24 mouse cellular contexts compared by ENCODE assay signal in the genomic region with DNA sequence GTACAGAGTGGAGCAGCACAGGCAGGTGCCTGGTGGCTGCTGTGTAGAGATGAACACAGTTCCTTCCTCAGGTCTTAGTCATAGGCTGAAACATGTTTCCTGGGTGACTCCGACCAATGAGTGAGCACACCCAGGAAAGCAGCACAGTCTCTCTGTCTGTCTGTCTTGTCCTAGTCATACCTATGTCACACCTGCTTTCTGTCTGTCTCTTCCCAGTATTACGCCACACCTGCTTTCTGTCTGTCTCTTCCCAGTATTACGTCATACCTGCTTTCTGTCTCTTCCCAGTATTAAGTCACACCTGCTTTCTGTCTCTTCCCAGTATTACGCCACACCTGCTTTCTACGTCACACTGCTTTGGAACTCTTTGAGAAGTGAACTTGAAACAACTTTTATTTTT.
"Had no signal": no experiment of that assay in that cellular context is flagged by ENCODE, and none has a peak within 500 bp of the region (broad histone marks: within the 10 kb centered on the region; RNA-seq: fewer than 3 reads in every experiment).

No protein-coding gene starts in this region.

- H3K9me3 ChIP-seq: heart, embryonic 10.5 days; heart, embryonic 12.5 days; hindbrain, embryonic 10.5 days; hindbrain, embryonic 12.5 days; limb, embryonic 10.5 days; limb, embryonic 12.5 days; liver, embryonic 13.5 days had no signal

- H3K27ac ChIP-seq: heart, embryonic 10.5 days; hindbrain, embryonic 10.5 days; hindbrain, embryonic 12.5 days; hindbrain, embryonic 14.5 days; layer of hippocampus, adult 2 months; left cerebral cortex, adult 2 months; limb, embryonic 10.5 days; limb, embryonic 12.5 days; liver, embryonic 13.5 days had no signal

- H3K4me2 ChIP-seq: heart, embryonic 12.5 days; hindbrain, embryonic 12.5 days; hindbrain, embryonic 14.5 days; limb, embryonic 12.5 days; liver, embryonic 13.5 days had no signal

- ATAC-seq: forebrain, postnatal 0 days; hindbrain, embryonic 16.5 days; inflammation-experienced regulatory T-cells, adult 6 months had no signal

- H3K27me3 ChIP-seq: heart, embryonic 12.5 days; hindbrain, embryonic 12.5 days; limb, embryonic 12.5 days; liver, embryonic 13.5 days had no signal

- H3K4me3 ChIP-seq: heart, embryonic 10.5 days; heart, embryonic 12.5 days; hindbrain, embryonic 10.5 days; hindbrain, embryonic 12.5 days; layer of hippocampus, adult 2 months; left cerebral cortex, adult 2 months; limb, embryonic 10.5 days; limb, embryonic 12.5 days; liver, embryonic 13.5 days had no signal

- DNase-seq: forebrain, postnatal 0 days; gastrocnemius, postnatal 14 days; gastrocnemius, postnatal 36 days; heart, adult 11 months; heart, postnatal 10 days; heart, postnatal 4 days; kidney, adult 11 months; kidney, adult 2 months; kidney, adult 9 months; kidney, postnatal 10 days; kidney, postnatal 25 days; kidney, postnatal 4 days; liver, embryonic 13.5 days had no signal

- H3K9ac ChIP-seq: forebrain, postnatal 0 days; heart, embryonic 12.5 days; hindbrain, embryonic 12.5 days; hindbrain, embryonic 14.5 days; limb, embryonic 12.5 days; liver, embryonic 13.5 days had no signal

- H3K4me1 ChIP-seq: heart, embryonic 10.5 days; heart, embryonic 12.5 days; hindbrain, embryonic 10.5 days; hindbrain, embryonic 12.5 days; limb, embryonic 10.5 days; limb, embryonic 12.5 days had no signal
